Mouse (Mus musculus): ENCODE measurements around the gene Wasl.

Wasl gene

DNA sequence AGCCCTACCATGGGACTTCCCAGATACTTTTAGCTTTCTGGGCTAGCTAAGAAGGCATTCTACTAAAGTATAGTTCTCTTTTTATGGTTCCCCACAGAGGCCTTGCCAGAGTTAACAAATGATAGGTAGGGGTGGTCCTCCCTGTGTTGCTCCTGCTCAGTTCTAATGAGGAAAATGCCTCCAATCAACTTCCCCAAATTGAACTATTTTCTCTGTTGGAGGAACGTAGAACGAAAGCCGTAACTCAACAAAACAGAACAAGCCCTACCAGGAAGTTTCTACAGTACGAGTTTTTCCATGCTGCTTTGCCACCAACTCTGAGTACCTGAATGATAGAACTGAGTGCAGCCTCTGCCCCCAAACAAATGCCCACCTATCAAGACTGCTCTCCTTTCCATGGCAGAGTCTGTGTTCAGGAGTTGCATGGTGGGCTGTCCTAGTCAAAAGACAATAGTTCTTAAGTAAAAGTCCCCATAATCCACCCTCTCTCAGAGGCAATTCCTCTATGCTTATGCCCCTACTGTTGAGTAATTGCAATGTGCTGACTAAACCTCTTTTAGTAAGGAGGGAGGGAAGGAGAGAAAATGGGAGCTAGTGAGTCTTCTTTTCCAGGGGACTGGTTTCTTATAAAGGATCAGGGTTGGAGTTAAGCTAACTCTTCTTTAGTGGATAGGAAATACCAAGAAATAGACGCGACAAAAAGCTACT, 19.3 kb downstream of the Wasl start:
- DNase-seq (ENCODE audit: low spot score), result no peak

DNA sequence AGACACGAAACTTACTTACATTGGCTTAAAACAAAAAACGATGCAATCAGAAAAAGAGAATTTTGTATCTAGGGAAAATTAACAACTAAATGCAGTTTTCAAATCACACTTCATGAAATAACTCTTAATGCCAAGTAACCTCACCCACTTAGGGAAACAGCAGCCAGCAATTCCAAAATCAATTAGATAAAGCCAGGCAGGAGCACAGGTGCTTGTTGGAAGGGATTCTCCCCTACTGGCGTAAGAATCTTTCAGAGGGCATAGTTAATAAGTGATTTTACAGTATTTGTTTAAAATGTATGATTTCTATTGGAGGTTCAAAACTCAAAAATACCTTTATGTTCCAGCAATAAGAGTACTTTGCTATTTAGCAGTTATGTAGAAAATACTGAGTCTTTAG, 21.8 kb downstream of the Wasl start:
- DNase-seq (ENCODE audit: low spot score), result no peak

DNA sequence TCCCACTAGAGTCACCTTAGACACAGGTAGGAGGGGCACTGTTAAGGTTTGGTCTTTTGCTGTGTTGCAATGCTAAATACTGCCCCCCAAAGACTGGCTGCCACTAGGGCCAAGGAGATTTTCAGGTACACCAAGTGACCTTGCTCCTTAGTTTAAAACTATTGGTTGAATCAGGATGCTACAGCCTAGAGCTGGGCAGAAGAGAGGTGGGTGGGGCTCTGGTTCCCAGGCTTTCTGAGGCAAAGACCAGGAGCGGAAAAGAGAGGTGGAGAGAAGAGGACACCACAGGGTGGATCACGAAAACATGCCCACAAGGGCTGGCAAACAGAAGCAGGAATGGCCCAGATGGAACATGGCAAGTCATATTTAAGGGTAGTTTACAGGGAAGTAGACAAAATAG, 22.6 kb downstream of the Wasl start:
- DNase-seq (ENCODE audit: low spot score), result no peak

DNA sequence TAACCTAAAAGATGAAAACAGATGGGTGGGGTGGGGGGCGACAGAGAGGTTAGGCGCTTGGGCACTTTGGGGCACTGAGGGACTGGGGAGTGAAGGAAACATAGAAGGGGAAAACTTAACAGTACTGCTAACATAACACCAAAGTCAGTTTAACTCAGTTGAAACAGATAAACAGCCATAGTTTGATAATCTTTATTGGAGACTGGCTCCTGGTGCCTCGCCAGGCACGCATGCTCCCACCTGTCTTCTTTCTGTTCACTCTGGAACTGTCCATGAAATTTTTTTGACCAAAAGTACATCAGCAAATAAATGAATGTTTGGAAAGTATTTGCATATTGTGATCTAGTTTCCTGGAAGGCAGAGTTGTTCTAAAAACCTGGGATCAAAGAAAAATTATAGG, 23.5 kb downstream of the Wasl start:
- DNase-seq (ENCODE audit: low spot score), result no peak

DNA sequence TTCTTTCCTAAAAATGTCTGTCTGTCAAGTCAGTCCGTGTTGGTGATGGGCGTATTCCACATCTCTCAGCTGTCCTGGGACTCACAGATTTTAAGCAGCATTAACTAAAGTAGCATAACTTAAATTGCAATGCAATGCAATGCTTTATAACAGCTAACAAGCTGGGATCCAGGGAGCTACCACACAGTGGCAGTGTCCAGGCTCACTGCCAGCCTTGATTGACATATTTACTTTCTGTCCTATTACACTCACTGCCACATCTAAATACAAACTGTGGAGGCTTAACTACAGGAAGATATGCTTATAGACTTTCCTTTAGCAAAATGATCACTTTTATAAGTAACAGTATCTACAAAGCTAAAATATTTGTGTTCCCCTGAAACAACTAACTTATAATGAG, 29.0 kb downstream of the Wasl start:
- no peak for DNase-seq (ENCODE audit: low spot score)

DNA sequence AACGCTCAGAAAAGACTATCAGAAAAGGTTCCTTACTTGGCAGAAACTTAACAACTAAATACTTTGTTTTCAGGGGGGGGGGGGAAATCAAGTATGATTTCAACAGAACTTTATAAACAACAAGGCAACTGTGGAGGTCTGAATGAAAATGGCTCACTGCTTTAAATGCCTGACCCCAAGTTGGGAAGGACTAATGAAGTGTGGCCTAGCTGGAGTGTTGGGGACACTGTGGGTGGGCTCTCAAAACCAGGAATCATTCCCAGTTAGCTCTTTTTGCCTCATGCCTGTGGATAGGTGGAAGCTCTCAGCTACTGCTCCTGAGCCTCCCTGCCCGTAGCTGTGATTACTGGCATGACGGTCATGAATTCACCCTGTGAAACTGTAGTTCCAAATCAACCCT, 30.7 kb downstream of the Wasl start:
- DNase-seq (ENCODE audit: low spot score), result no peak

DNA sequence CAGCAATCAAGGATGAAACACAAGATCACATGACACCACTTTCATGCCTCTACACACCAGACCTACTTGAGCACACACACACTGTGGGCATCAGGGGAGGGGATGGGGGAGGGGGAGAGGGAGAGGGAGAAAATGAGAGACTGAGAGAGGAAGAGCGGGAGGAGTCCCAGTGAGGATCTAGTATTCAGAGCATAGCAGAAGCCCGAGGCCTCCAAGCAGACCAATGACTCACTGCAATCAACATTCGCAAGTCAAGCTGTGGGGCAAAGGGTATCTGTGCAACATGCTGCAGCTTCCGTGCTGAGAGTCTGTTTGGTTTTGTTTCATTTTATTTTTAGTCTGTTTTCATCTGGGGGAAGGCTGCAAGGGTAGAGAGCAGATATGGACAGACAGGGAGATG, 32.7 kb downstream of the Wasl start:
- no peak for DNase-seq (ENCODE audit: low spot score)

DNA sequence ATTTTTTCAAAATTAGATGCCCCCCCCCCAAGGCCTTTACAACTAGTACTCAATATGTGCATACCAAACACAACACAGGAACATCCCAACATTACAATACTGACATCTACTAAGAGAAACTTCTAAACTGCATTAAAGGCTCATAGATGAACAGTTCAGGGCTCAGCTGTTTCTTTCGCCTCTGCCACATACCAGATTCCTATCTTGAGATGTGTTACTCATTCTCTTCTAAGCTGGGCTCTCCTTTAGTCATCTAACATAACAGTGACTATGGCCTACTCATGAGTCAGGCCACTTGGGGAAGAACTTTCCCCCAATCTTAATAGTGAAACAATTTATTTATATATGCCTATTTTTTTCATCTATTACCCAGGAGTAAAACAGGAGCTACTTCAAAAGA, 36.3 kb downstream of the Wasl start:
- DNase-seq (ENCODE audit: low spot score), result no peak

DNA sequence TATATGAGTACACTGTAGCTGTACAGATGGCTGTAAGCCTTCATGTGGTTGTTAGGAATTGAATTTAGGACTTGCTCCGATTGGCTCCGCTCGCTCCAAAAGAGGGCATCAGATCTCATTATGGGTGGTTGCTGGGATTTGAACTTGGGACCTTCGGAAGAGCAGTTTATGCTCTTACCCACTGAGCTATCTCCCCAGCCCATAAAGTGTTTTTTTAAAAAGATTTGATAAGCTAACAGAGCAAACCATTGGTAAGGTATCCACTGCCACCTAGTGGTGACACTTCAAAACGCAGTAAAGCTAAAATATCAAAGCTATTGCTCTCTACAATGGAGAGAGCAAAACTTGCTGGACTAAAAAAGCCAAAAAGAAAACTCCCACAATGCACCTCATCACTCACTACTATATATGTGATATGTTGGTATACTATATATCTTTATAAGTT, 37.2 kb downstream of the Wasl start:
- peak; percentile 86 for DNase-seq (ENCODE audit: low spot score)

DNA sequence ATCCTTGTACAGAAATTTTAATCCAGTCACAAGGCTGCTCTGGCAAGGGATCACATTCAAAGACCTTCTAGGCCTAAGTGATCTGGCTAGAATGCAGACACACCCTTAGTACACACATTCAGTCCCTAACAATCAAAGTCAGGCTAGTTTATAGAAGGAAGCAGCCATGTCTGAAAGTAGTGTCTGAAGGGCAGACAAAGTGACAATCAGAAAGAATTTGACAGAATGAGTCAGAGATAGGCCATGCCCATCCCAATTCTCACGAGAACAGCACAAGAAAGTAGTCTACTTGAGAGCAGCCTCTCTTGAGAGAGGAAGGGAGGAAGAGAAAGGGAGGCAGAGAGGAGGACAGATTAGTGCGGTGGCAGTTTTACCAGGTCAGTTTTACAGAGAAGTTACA, 42.7 kb downstream of the Wasl start:
- no peak for DNase-seq (ENCODE audit: low spot score)

DNA sequence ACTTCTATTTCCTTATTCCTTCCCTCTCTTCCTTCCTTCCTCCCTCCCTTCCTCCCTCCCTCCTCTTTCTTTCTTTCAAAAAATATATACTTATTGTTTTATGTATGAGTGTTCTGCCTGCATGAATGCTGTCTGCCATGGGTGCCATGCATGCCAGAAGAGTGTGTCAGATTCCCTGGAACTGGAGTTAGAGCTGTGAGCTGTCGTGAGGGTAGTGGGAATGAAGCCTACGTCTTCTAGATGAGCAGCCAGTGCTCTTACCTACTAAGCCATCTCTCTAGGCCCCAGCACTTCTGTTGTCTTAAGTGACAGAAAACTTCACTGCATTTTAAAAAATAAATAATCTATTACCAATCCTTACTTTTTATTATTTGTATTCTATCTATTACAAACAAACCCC, 43.9 kb downstream of the Wasl start:
- DNase-seq (ENCODE audit: low spot score), result no peak

DNA sequence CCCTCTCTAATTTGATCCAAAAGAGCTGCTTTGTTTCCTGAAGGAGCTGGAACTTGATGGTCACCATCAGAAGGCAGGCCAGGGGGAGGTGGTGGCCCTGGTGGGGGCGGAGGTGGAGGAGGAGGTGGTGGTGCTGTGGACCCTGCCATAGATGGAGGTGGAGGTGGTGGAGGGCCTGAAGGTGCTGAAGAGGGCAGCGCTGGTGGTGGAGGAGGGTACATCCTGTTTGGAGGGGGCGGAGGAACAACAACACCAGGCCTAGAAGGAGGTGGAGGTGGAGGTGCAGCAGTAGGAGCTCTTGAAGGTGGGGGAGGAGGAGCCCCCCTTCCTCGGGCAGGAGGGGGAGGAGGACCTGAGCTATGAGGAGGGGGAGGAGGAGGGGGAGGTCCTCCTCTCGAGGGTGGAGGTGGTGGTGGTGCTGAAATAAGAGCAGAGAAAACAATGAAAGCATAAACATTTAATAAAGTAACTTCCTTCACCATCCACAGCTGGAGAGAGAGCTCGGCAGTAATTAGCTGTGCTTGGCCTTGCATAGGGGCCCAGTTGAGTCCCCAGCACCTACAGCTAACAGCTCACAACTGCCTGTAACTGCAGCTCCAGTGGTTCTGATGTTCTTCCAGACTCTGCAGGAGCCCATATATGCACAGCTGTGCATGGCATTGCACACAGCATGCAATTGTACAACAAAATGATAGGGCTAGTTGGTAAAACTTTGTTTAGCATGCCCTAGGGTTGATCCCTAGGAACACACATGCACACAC, 45.3 kb downstream of the Wasl start:
- no peak for DNase-seq (ENCODE audit: low spot score)

DNA sequence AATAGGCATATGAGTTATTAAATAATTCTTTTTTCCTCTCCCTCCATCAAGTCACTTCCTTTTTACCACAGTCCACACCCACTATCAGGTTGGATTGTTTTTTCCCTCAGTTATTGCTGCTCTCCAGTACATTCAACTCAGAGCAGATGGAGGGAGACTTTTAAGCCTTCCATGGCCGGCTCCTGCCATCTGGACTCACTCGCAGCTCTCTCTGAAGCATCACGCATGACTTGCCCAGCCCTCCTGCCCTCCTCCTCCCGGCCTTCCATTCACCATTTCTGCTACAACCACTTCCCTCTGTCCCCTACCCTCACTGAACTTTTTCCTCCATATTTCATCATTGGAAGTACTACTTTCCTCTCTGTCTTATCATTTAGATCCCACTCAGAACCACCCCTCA, 48.1 kb downstream of the Wasl start:
- no peak for DNase-seq (ENCODE audit: low spot score)

DNA sequence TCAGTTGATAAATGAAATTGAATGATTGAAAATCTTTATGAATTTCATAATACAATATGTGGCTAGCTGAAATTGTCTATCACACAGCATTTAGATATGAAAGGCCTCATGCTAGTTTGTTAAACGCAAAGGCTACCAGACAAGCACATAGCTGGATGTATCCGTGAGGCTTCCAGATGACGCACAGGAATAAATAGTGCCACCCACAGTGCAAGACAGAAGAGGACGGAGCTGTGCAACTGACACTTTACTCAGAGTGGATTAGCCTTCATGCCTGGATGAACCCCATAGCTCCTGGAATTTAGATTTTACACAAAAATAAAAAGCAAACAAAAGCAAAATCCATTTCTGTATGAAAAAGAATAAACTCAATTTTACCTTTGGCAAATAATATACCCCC, 50.9 kb downstream of the Wasl start:
- DNase-seq (ENCODE audit: low spot score), result no peak

DNA sequence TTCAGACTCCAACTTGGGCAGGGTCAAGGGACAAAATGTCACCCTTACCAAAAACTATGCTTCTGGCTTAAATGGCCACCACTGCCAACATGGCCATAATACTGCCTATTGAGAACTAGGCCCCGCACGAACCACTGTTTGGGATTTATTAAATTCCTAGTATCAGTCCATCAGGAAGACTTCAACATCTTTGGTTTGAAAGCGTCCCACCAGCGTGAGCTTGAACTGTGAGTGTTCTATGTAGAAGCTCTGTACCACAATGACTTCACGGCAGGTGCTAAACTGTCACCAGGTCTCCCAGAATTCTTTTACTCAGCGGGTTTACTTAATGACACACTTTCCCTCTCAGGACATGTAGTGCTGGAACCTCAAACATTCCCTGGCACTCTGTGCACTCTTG, 51.5 kb downstream of the Wasl start:
- no peak for DNase-seq (ENCODE audit: low spot score)

DNA sequence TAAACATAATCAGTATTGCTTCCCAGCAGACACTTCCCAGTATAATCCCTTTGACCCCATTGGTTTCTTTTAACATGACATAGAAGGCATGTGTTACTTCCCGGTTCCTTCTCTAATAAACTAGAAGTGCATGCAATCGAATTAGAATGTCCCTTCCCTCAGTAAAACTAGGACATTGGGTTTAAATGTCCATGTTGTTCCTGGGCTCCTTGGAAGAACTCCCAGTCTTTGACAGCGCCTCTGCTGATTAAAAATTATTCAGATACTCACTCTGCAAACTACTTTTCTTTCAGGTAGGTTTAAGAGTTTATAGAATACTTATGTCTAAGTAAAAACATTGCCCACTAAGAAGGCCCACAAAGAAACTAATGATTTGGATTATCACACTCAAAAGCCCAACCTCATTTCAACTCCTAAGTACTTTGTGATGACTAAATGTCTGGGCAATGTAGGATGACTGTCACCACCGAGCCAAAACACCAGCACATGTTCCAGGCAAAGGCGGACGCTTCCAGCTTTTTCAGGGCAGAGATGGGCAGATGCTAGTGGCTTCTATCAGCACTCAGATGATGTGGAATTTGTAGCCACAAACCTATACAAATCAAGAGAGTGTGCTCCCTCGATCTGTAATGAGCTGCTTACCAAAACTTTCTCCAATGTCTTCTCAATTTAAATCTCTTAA, 52.6 kb downstream of the Wasl start:
- no peak for DNase-seq (ENCODE audit: low spot score)

DNA sequence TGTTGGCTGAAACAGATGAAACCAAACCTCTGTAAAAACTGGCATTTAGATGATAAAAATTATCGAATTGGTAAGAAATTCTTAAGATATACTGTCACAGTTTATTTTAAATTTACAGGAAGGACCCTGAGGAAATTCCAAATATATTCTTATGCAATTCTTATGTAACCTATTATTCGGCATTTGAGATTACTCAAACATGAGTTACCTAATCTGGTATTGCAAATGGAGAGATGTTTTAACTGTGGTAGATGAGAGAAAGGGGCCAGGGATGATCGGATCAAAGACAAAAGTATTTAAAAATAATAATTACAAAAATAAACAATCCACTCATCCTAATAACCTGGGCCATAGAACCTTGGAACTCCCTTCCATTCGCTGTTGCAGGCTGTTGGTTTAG, 54.5 kb downstream of the Wasl start:
- DNase-seq (ENCODE audit: low spot score), result no peak

DNA sequence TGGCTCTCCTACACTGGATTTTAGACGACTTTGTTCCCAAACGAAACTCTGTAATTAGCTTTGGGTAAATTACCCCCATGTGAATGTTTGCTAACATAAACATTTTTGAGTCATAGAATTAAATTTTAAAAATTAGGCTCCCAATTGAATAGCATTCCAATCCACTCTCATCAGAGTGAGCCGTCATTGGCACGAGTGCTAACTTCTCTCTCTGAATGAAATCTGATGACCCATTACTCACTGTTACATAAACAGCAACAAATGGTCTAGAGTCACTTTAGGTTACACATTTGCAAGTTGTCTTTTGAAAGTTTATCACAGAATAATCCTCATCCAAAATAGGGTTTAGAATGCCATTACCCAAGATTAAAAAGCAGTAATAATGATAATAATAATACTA, 55.3 kb downstream of the Wasl start:
- DNase-seq (ENCODE audit: low spot score), result no peak

DNA sequence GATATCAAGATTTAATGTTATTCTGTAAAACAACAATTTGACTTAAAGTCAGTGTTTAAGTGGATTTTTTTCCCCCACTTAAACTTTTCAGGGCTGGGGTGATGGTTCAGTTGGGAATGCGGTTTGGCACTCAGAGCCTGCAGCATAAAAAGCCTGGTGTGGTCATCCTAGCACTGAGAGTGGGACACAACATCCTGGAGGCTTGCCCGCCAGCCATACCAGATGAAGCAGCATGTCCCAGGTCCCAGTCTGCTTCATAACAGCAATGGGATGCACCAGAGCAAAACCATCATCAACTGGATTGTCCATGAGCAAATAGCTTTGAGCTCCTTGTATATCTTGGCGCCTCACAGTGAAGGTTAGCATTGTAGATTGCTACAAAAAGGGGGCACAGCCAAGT, 56.1 kb downstream of the Wasl start:
- DNase-seq (ENCODE audit: low spot score), result no peak

DNA sequence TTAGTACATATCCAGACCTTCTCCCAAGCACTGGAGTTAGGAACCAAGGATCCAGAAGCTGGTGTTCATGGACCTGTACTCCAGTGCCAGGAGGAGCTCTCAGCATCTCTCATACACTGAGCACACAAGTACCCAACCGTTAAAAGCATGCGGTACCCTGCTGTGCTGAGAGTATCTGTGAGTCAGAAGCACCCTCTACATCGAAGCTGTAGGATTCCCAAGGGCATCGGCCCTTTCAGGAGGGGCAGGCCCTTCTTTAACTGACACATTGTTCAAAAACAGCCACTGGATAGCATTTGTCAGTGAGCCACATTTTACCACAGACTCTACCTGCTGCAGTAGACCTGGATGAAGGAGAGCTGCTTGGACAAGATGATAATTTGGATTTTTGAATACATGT, 56.7 kb downstream of the Wasl start:
- no peak for DNase-seq (ENCODE audit: low spot score)

DNA sequence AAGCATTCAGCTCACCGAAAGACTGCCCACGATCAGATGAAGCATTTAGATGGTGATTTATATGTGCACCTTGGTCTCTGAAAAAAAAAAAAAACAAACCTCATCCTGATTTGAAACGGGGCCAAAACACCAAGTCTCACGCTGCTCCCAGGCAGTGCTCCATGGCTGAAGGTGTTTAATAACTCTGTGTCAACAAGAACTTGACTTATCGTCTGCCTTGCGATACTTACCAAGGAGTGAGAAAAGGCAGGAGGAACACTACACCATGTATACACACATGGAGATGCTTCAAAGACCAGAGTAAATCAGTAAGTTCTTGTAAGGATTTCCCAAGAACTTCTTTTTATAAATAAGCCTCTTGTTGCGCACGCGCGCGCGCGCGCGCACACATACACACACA, 57.3 kb downstream of the Wasl start:
- DNase-seq (ENCODE audit: low spot score), result no peak

DNA sequence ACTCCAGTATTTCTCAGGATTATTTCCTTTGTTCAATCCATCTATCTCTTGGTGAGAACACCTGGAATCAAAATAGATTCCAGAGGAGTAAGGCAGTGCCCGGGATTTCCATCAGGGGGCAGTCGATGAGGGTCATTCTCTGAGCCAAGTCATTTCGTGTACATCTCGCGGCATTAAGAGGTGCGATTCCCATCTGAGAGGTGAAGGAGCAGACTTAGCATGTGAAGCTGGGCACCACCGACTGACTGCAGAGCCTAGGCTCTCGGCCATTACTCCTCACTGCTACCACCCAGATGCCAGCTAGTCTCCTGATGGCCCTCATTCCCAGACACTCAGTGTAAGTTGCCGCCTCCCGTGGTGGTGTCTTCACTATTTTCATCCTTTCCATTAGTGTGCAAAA, 58.3 kb downstream of the Wasl start:
- no peak for DNase-seq (ENCODE audit: low spot score)

DNA sequence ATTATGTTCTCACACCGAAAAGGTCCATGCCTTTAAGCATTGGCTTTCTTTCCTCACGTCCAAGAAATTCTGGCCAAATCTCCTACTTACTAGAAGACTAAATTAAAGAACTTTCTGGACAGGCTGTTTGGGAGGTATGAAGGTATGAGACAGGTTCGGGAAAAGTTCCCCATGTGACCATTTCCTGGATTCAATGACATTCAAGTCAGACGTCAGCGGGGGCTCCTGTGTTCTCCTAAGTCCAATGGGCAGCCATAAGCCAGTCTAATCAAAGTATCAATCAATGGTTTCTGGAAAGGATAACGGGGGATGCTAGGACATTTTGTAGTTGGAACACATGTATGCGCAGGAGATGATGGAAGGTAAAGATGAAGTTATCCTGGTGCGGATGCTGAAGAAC, 59.2 kb downstream of the Wasl start:
- DNase-seq (ENCODE audit: low spot score), result no peak
